Mouse (Mus musculus) lung, postnatal 14 days (tissue): ENCODE results near the gene Calcoco1.
"Not testable (repeated sequence)": the region's sequence is repeated elsewhere in the genome, so short reads cannot be mapped to it uniquely, and the experiment has no call there.

Experiments used
- DNase-seq: peaks from one replicate; pipeline ENCODE4 v3.0.0; 2021

Gene Calcoco1

DNA sequence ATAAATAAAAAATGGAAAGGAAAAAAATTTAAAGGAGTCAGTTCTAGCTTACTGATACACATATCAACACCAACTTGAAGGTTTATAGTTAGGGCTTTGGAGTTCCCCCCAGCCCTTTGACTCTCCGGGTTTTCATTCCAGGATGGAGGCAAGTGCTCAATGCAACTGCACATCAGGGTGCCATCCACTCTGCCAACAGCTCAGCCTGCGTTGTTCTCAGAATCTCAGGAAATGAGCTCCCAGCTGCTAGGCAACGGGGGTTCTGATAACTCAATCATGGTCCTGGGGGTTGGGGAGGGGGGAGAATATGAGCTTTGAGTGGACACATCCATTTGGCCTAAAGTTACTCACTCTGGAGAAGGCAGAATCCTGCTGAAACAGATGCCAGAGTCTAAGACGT lies 36.2 kb downstream of the Calcoco1 start:
- no peak for DNase-seq

DNA sequence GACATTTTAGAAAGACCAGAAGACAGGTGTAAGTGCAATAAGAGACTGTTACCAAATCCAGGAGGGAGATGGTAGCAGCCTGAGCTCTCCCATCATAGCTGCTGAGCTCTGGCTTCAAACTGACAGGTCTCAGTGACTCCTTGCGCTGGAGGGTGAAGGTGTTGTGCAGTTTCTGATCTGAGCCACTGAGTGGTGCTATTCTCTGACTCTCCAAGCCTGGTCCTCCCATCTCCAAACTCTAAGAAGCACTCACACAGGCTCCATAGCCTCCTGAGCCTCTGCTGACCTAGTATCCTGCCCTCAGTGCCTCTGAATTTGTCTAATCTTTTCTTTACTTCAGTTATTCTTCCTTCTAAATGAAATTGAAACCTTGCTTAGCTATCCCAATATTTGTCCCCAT lies 38.3 kb downstream of the Calcoco1 start:
- DNase-seq = no peak

DNA sequence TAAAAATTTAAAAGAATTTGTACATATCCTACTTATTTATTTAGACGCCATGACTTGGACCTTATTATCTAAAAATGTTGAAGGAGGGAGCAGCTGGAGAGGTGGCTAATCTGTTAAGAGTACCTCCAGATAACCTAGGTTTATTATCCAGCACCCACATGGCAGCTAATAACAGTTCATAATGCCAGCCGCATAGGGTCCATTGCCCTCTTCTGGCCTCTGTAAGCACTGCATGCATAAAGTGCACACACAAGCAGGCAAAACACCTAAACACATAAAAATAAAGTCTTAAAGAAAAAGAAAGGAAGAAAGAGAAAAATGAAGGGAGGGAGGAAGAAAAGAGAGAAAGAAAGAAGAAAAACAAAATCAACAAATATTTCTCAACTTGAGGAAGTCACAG lies 45.6 kb downstream of the Calcoco1 start:
- DNase-seq = no peak

DNA sequence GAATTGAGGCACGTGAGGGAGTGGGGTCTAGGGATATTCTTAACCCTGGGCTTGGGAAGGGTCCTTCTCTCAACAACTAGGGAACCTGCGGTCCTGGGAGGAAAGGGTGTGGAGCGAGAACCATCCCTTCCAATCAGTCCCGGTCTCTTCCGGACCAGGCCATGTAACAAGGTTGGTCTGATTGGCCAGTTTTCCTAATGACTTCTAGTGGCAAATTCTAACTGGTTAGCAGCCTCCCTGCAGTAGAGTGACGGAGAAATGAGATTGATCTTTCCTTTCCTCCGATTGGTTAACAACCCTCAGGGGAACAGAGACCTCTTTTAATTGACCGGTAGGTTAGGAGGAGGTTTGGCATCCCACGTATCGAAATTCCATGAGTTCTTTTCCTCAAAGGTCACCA lies 48.4 kb downstream of the Calcoco1 start:
- DNase-seq = peak; percentile 38

DNA sequence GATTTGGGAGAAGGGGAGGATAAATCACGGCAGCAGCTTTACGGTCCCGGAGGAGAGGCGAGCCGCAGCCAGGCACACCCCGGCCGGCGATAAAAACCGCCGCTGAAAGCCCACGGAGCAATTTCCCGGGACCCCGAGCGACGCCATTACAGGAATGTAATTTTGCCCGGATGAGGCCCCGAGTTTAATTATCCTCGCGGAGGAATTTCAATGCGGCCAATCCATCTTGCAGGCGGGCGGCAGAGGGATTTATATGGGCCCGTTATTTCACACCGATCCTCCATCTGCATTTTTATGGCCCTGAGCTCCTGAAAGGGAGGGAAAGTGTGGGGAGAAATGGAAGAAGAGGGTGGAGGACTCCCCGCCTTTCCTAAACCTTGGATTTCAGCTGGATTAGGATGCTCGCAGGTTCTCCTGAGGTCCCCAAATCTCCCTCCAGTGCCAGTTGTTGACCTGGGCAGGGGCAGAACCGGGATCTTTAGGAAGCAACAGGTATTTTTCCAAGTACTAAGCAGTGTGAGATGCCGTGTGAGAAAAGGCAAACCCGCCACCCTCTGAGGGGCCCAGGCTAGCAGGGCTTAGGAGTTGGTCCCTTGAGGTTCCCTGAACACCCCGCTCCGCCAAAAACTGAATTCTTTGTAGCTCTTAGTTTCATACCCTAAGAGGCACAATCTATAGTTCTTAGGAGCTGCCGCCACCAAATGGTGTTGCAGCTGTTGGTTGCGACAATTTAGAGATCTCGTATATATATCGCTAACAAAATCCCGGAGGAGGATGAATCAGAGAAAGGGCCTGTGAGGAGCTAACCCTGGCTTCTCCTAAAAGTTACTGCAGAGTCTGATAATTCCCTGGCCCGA lies 49.5 kb downstream of the Calcoco1 start, which contains the start of gene Atp5g2:
TSS of gene Atp5g2 (minus strand) at position 138 of the 857 bp plus-strand sequence.
- DNase-seq = peak; percentile 47

DNA sequence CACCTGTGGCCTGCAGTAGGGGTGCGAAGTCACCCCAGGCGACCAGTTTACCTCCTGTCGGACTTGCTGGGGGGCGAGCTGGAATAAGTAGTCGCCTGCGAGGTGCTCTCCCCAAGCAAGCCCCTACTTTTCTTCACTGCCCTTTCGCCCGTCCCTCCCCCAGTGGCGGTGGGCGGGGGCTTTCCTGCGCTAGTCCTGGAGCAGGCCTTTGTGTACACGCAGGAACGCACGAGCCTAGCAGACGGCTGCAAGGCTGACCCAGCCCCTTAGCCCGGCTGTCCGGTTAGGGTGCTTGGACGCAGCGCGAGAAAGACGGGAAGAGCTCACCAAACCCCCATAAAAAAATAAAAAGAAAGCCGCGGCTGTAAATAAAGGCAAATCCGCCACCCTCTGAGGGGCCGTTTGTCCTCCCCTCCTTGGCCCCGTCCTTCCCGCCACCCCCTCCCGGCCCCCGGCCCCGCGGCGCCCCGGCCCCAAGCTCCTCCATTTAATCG lies 50.2 kb downstream of the Calcoco1 start:
- peak; percentile 85 for DNase-seq

DNA sequence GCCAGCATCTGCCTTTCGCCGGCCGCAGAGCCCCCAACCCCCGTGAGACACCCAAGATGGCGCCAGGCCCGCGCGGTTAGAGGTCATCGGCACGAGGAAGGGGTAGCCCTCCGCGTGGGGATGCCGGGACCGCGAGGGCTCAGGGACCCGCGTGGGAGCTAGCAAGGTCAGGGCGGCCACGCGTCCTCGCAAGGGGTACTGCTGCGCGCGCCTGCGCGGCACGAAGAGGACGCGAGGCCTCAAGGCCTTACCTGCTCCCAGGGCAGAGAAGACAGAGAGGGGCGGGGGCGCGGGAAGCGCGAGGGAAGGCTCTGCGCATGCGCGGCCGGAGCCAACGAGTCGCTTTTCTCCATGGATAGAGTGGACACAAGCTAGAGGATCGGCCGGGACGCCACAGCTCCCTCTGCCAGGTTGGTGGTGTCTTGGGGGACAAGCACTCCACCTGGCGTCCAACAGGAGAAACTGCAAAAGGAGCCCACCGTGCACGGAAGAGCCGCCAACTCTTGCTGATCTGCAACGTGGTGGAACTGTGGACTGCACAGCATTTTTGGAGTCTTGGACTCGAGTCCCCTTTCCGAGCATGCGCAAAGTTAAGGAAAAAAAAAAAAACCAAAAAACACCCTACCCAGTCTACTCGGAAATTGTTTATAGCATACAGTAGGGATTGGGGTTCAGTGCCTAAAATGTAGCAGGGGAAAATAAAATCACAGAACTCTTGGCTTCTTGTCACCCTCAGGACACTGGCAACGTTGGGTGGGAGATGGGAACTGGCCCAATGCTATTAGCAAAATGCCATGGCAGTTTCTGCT lies 51.0 kb downstream of the Calcoco1 start:
- DNase-seq = peak; percentile 97

DNA sequence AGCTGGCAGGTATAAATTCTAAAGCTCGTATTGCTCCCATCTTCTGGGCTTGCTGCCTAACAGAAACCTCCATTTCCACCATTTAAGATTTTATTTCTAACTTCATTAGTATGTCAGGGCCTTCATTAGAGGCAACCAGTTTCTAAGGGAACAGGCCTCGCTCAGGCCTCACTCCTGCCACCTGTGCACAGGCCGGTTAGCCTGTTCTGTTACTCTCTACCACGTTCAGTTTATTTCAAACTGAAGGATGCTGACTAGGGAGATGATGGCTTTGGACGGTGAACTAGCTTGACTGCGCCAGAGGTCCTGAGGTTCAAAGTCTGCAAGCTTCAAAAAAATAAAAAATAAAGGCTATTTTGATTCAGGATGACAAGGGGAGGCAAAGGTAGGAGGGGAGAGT lies 51.7 kb downstream of the Calcoco1 start:
- DNase-seq = no peak

DNA sequence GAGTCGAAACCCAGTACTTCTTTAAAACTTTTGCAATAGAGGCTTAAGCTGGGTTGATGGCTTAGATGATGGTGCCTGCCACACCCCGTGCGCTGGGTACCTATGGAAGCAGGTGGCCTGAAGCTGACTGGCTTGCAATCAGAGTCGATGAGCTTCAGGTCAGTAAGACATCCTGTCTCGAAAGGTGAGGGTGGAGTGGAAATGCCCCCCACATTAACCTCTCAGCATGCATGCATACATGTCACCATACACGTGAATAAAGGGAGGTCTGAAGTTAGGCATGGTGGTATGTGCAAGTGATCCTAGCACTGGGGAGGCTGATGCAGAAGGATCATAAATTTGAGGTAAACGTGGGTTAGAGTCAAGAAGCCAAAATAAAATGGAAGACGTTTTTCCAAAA lies 52.4 kb downstream of the Calcoco1 start:
- no peak for DNase-seq

DNA sequence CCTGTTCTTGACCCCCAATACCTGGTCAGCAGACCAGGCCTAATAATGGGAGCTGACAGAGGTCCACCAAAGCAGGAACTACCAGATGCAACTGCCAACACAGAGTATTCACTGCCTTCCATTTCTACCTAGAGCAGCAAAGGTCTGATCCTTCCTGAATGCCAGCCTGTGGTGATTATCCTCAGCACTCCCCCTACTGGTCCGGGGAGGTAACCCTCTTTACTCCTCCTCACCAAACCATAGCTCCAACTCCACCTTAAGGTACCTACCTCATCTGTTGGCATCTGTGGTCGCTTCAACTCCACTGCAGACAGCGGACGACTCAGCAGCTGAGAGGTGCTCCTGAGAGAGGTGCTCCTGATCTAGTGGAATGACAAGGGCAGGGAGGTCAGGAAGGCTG lies 56.5 kb downstream of the Calcoco1 start:
- DNase-seq = peak; percentile 77

DNA sequence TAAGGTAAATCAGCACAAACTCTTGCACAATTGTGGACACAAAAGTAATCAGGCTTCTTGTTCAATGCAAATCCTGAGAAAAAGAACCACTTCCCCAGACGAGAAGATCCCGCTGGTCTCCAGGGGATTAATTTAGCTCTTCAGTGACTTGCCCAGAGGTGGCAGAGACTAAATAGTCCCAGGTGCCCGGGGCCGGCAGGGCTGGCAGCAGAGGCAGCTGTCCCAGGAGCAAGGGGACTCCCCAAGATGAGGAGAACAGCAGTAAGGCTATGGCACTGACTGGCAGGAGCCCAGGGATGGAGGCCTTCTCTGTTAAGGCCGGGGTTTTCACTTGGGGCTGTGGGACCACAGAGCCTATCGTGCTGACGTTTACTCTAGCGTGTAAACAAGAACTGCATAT lies 58.2 kb downstream of the Calcoco1 start:
- DNase-seq = no peak

DNA sequence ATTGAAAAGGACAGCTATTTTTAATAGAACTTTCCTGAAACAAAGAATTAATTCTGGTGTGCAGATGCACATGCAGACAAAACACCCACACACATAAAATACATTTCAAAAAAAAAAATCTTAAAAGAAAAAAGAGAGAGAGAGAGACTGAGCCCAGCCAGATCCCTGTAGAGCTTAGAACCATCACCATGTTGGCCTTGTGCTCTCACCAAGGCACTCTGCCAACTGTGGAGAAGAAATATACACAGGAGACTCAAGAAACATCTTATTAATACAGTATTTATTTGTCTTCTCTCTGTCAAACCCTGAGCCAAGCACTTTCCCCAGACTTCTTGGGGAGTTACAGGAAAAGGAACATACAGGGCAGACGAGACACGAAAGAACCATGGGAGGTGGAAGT lies 59.4 kb downstream of the Calcoco1 start:
- DNase-seq = not testable (repeated sequence)

DNA sequence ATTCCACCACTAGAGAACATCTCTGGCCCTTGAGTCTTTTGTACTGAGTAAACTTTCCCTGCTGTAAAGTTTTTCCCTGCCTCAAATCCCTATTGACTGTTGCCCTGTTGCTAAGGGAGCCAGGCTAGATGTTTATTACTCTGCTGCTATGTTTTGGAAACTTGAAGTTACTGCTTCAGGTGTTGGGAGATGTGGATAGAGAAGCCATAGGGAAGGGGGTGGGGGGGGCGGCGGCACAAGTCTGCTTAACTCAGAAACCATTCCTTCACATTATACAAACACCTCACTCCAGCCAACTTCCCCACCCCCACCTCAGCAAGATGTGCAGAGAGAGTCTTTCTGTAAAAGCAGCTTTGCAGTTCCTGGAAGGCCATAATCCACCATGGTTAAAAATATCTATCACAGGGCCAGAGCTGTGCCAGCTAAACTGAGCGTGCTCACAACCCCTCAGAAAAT lies 64.0 kb downstream of the Calcoco1 start:
- no peak for DNase-seq
